Mouse (Mus musculus) hindbrain, embryonic 12.5 days (tissue): ENCODE measurements around the gene Adam21. TPM values are rescaled to one million over a fixed set of nuclear protein-coding genes. Genes with fewer than 3 reads are reported as not detected.

ENCODE experiments used
- ATAC-seq: fragments of 200-750 bp; cut with Nextera tagmentation; 2 replicates; pipeline ENCODE4 v1.8.0; 2017; ENCODE audit warnings: moderate TSS enrichment; ENCODE audit not compliant: low FRiP score
- H3K27ac ChIP-seq: fragments of 300-500 bp; sonication (generic); 2 replicates; pipeline ENCODE4 v1.5.1; 2016; ENCODE audit warnings: mild to moderate bottlenecking
- H3K27me3 ChIP-seq: fragments of 300-500 bp; sonication (generic); 2 replicates; pipeline ENCODE4 v1.6.1; 2016; ENCODE audit warnings: mild to moderate bottlenecking
- H3K36me3 ChIP-seq: fragments of 300-500 bp; sonication (generic); 2 replicates; pipeline ENCODE4 v1.6.1; 2016; ENCODE audit warnings: mild to moderate bottlenecking
- H3K4me1 ChIP-seq: fragments of 300-500 bp; sonication (generic); 2 replicates; pipeline ENCODE4 v1.6.1; 2016
- H3K4me2 ChIP-seq: fragments of 300-500 bp; sonication (generic); replicated peaks from 2 replicates; pipeline ENCODE4 v1.6.1; 2016; ENCODE audit warnings: mild to moderate bottlenecking
- H3K4me3 ChIP-seq: fragments of 300-500 bp; sonication (generic); 2 replicates; pipeline ENCODE4 v1.5.1; 2016; ENCODE audit warnings: mild to moderate bottlenecking
- H3K9ac ChIP-seq: fragments of 300-500 bp; sonication (generic); 2 replicates; pipeline ENCODE4 v1.6.1; 2016; ENCODE audit warnings: mild to moderate bottlenecking, moderate library complexity
- H3K9me3 ChIP-seq: fragments of 300-500 bp; sonication (generic); replicated peaks from 2 replicates; pipeline ENCODE4 v1.6.1; 2016; ENCODE audit warnings: mild to moderate bottlenecking
- WGBS: fragments of 180-500 bp; shearing (Covaris S2); methylation state at CpG from one replicate; pipeline ENCODE4 v1.1.7; 2016; 5-methylcytosine and 5-hydroxymethylcytosine counted together
- polyA plus RNA-seq: library from polyadenylated mRNA; unstranded; fragments of >200 nt; fragmentation: Nextera tagmentation; extraction: Ambion mirVana; gene quantifications from 2 replicates; pipeline ENCODE4 v1.2.1, GENCODE M21; 2016

The Adam21 gene
- 0.67 and 0.70 TPM in 2 replicates for polyA plus RNA-seq

DNA sequence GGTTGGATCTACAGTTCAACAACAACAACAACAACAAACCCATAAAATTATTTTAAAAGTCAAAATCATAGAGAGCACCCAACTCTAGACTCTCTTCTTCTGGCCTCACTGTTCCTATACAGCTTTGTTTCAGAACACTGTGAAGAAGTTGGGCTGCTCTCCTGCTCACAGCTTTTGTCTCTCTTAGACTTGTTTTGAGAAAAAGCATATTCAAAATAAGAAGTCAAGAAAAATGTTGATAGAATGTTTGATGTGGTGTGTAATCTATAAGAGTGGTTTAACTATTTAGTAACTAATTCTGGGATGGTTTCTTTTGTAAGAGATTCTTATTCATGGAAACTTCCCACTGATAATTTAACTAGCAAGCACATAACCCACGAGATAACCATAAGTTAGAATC, at the start of gene Adam21:
TSS of gene Adam21 (minus strand) at position 101 of the 400 bp plus-strand sequence.
- WGBS: 89% methylated on average over 1 of the region's 1 CpGs
- H3K4me3 ChIP-seq: no peak within 1 kb of the TSS
- no peaks in the 10 kb centered on the region for H3K4me1 ChIP-seq
- H3K9me3 ChIP-seq: no peaks in the 10 kb centered on the region
- H3K27ac ChIP-seq: no peak within 1 kb of the TSS
- no peak within 1 kb of the TSS for H3K4me2 ChIP-seq
- H3K27me3 ChIP-seq: no peaks in the 10 kb centered on the region
- peaks cover 19% of the 10 kb centered on the region; the same call in 1 of the 2 replicates for H3K36me3 ChIP-seq
- no peak for ATAC-seq
- no peak within 1 kb of the TSS for H3K9ac ChIP-seq

DNA sequence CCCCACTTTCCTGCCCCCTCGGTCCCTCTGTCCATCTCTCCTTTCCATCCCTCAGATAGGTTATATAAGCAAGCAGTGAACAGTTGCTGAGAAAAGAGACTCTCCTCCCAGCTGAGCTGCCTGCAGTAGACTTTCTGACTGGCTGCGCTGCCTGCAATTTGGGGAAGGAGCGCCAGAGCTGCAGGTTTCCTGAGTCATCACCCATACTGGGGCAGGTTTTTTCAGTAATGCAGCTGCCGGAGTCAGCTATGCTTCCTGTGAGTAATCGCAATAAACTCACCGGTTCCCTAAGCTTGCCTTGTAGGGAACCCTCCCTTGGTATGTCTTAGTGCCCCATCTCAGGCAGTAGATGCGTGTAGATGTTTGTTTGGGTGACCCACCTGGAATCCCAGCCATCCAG, 48.7 kb upstream of the Adam21 start:
- H3K9ac ChIP-seq: no peak overlapping the region
- ATAC-seq: no peak
- WGBS: 59% methylated on average over 7 of the region's 7 CpGs
- 0 out of 2 replicates have a peak, but pooled peaks cover 4% of the 10 kb centered on the region for H3K27me3 ChIP-seq
- no peak overlapping the region for H3K4me3 ChIP-seq
- no peak overlapping the region for H3K4me2 ChIP-seq
- no peaks in the 10 kb centered on the region for H3K36me3 ChIP-seq
- no peaks in the 10 kb centered on the region for H3K4me1 ChIP-seq
- no peak overlapping the region for H3K27ac ChIP-seq
- no peaks in the 10 kb centered on the region for H3K9me3 ChIP-seq

DNA sequence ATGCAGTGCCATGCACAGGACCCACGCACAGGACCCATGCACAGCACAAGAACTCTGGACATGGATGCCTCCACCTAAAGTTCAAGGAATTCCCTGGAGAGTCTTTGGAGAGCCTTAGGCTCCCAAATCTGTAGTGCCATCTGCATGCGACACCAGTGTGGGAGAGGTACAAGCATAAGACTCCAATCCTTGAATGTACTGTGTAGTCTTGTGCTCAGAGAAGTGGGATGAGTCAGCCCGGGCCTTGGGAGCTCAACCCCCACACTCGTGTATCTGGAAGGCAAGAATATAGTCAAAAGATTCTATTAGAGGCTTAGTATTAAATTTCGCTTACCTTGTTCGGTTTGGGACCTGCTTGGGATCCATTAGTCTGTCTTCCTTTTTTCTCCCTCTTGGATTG, 47.5 kb upstream of the Adam21 start:
- Histone ChIP-seq H3K27me3 (0 out of 2 replicates have a peak, but pooled peaks cover 4% of the 10 kb centered on the region), H3K4me1 (no peaks in the 10 kb centered on the region), H3K4me2 (no peak overlapping the region), H3K4me3 (no peak overlapping the region), H3K9ac (no peak overlapping the region), H3K9me3 (no peaks in the 10 kb centered on the region), H3K36me3 (no peaks in the 10 kb centered on the region), H3K27ac (no peak overlapping the region)
- ATAC-seq: no peak
- 86% methylated on average over 6 of the region's 6 CpGs for WGBS

DNA sequence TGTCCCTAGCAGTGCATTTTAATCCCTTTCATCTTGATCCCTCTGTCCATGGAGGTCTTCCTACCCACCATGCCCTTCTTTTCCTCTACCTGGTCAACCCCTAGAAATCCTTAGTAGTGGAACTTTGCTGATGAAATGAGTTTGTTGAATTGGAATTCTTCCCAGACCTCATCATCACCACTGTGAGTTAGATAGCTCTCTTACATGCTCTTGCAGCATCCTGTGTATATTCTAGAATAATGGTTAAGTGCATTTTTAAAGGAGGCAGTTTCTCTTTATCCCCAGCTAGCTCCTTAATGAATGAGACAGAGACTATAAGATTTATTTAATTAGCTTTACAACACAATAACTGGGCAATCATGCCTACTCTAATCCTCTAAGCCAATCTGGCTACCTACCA, 41.2 kb upstream of the Adam21 start:
- H3K27me3 ChIP-seq: 0 out of 2 replicates have a peak, but pooled peaks cover 2% of the 10 kb centered on the region
- H3K4me3 ChIP-seq: no peak overlapping the region
- no peak overlapping the region for H3K9ac ChIP-seq
- H3K36me3 ChIP-seq: no peaks in the 10 kb centered on the region
- H3K9me3 ChIP-seq: no peaks in the 10 kb centered on the region
- H3K4me1 ChIP-seq: no peaks in the 10 kb centered on the region
- no peak overlapping the region for H3K4me2 ChIP-seq
- no peak overlapping the region for H3K27ac ChIP-seq
- no peak for ATAC-seq

DNA sequence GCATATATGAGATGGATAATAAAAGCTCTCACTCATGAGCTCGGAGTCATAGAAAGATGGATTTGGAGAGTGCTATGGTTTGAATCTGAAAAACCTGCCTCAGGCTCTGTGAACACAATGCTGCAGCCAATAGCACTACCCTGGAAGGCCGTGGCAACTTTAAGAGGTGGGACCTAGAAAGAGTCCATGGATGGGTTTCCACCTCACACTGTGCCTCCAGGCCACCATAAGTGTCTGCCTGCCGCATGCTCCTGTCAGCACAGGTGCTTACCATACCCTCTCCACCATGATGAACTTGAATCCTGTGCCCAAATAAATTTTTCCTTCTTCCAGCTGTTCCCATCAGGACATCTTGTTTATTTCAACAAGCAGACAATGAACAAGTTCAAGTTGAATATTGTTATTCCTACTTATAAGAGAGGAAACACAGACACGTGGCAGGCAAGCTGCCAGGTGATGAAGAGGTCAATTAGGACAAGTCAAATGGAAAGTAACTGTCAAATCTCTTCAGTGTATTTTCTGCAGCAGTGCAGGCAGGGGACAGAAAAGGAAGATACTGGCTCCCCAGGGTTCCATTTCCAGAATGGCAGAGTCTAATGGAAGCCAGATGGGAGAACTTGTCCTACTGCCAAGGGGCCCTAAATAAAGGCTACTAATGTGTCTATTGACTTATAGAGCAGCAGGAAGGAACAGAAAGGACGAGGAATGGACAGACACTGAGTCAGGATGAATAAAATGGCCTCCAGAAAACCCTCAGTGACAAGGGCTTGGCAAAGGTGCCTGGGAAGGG, 36.9 kb upstream of the Adam21 start:
- no peak overlapping the region for H3K9ac ChIP-seq
- no peaks in the 10 kb centered on the region for H3K36me3 ChIP-seq
- H3K4me1 ChIP-seq: no peaks in the 10 kb centered on the region
- 66% methylated on average over 5 of the region's 5 CpGs for WGBS
- no peak overlapping the region for H3K4me2 ChIP-seq
- no peaks in the 10 kb centered on the region for H3K9me3 ChIP-seq
- H3K27me3 ChIP-seq: 0 out of 2 replicates have a peak, but pooled peaks cover 5% of the 10 kb centered on the region
- no peak overlapping the region for H3K27ac ChIP-seq
- no peak overlapping the region for H3K4me3 ChIP-seq
- ATAC-seq: no peak

DNA sequence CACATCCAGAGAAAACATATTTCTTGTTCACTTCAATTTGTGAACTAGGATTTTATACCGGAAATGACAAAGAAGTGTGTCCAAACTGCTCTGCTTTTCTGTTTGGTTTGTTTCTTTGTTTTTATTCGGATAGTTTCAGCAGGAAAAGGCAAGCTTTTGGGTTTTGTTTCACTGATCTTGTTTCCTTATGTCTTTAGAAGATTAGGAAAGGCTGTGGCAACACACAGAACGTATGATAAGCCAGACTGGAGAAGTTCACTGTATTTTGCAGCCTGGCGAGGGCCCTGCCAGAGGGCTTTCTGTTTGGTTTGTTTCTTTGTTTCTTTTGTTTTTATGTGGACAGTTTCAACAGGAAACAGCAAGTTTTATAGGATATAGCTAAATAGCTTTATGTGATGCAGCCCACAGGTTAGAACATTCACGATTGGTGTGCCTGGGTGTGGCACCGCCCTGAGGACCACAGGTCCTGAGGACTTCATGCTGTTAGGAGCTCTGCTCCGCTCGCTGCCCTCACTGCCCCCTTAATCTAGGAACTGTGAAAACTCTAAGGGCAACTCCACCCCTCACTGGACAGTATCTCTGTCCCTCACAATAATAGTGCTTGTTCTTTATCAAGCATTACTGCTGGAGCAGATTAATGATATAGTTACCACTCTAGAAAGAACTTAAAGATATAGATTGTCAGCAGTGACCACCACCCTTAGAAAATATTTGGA, 28.4 kb upstream of the Adam21 start:
- H3K4me2 ChIP-seq: no peak overlapping the region
- no peak overlapping the region for H3K27ac ChIP-seq
- H3K9me3 ChIP-seq: no peaks in the 10 kb centered on the region
- H3K9ac ChIP-seq: no peak overlapping the region
- no peak overlapping the region for H3K4me3 ChIP-seq
- H3K4me1 ChIP-seq: peaks cover 8% of the 10 kb centered on the region
- 0 out of 2 replicates have a peak, but pooled peaks cover 5% of the 10 kb centered on the region for H3K27me3 ChIP-seq
- ATAC-seq: no peak
- 81% methylated on average over 8 of the region's 8 CpGs for WGBS
- no peaks in the 10 kb centered on the region for H3K36me3 ChIP-seq

DNA sequence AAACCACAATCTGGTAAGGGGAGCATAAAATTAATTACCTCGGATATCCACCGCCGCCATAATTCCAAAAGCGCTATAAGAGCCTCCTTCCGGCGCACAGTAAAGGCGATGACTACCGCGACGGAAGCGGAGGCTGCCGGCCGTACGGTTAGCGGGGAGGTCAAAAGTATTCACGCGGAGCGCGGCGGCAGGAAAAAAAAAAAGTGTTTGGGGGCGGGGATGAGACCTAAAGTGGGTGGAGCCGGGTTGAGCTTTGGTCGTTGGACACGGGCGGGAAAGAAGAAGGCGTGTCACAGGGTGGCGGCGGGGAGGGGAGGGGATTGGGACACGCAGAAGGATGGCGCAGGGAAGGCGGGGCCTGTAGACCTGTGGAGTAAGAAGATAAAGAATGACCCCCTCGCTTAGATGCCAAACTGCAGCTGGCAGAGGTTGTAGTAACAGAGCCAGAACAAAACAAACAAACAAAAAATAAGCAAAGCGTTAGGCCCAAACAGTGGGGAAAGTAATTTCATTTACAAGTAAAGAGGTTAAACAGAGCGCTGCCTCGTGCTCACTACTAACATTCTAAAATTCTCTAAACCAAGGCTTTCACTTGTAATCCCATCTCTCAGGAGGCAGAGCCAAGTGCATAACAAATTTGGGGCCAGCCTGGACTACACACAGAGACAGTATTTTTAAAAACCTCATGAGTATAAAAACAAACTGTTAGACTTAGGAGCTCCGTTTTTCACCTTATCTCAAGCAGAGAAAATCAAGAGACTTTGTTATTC, 26.8 kb upstream of the Adam21 start, which contains the start of gene Med6:
TSS of gene Med6 (minus strand) at position 107 of the 770 bp plus-strand sequence.
- ATAC-seq: peak; percentile 98
- Histone ChIP-seq H3K4me1 (peaks cover 8% of the 10 kb centered on the region), H3K9me3 (no peaks in the 10 kb centered on the region), H3K27me3 (0 out of 2 replicates have a peak, but pooled peaks cover 1% of the 10 kb centered on the region), H3K27ac (peak within 1 kb of the TSS; percentile 36; the same call in 1 of the 2 replicates), H3K4me3 (peak within 1 kb of the TSS; percentile 70), H3K9ac (peak within 1 kb of the TSS; percentile 67), H3K4me2 (peak within 1 kb of the TSS; percentile 82), H3K36me3 (peaks cover 10% of the 10 kb centered on the region)
- WGBS: 3% methylated on average over 36 of the region's 36 CpGs

DNA sequence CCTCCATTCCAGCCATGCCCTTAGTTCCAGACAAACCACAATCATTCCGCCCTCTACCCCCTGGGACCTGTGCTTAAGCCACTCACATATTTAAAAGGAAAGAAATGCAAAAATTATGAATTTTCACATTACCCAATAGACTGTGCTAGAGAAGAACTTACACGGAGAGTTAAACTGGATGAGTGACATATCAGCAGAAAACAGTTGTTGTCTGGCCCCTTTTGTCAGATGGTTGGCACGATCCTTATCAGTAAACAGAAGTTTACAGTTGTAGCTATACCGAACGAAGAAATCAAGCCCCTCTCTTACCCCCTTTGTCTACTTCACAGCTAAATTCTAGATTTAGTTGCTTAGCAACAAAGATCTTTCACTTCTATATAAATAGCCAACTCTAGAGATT, 343 bp downstream of the Adam21 start:
- ATAC-seq: no peak
- H3K27me3 ChIP-seq: no peaks in the 10 kb centered on the region
- H3K4me1 ChIP-seq: no peaks in the 10 kb centered on the region
- H3K27ac ChIP-seq: no peak overlapping the region
- WGBS: 86% methylated on average over 5 of the region's 5 CpGs
- H3K9ac ChIP-seq: no peak overlapping the region
- peaks cover 16% of the 10 kb centered on the region; the same call in 1 of the 2 replicates for H3K36me3 ChIP-seq
- no peak overlapping the region for H3K4me3 ChIP-seq
- no peaks in the 10 kb centered on the region for H3K9me3 ChIP-seq
- H3K4me2 ChIP-seq: no peak overlapping the region

DNA sequence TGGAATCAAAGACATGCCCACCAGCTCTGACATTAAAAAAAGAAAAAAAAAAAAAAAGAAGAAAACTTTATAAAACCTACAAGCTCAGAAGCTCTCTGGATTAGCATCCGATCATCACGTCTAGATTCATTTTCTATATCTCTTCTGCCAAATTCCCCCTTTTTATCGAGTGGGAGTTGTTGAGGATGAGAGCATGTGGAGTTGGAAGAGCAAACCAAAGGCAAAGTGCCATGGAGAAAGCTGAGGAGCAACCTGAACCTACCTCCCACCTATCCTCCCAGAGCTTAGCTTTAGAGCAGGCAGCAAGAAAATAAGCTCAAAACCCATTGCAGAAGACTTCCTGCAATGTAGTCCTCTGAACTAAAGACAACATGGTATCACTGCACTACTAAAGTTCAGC, 4.1 kb downstream of the Adam21 start:
- H3K9ac ChIP-seq: no peak overlapping the region
- no peak overlapping the region for H3K27ac ChIP-seq
- WGBS: 96% methylated on average over 3 of the region's 3 CpGs
- no peak overlapping the region for H3K4me3 ChIP-seq
- H3K36me3 ChIP-seq: no peaks in the 10 kb centered on the region
- H3K9me3 ChIP-seq: no peaks in the 10 kb centered on the region
- no peaks in the 10 kb centered on the region for H3K4me1 ChIP-seq
- H3K27me3 ChIP-seq: no peaks in the 10 kb centered on the region
- no peak for ATAC-seq
- no peak overlapping the region for H3K4me2 ChIP-seq

DNA sequence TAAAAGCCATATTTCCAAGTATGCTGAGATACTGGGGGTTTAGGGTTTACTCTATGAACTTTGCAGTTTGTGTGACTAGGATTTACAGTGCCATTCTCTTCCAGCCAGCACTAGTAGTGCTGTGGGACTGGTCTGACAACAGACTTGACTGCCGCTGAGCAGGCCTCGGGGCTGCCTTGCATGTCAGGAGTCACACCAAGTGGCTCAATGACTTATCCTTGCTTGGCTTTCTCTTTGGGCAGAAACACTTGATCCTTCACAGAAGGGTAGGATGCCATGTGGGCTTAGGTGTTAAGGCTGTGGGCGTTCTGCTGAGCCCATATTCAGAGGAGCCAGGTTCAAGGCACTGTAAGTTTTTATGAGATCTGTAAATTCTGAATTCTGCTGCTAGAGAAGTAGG, 19.0 kb downstream of the Adam21 start:
- H3K9me3 ChIP-seq: no peaks in the 10 kb centered on the region
- no peak overlapping the region for H3K27ac ChIP-seq
- no peaks in the 10 kb centered on the region for H3K4me1 ChIP-seq
- H3K4me2 ChIP-seq: no peak overlapping the region
- H3K27me3 ChIP-seq: no peaks in the 10 kb centered on the region
- WGBS: 88% methylated on average over 3 of the region's 3 CpGs
- no peak overlapping the region for H3K4me3 ChIP-seq
- ATAC-seq: no peak
- H3K9ac ChIP-seq: no peak overlapping the region
- no peaks in the 10 kb centered on the region for H3K36me3 ChIP-seq

DNA sequence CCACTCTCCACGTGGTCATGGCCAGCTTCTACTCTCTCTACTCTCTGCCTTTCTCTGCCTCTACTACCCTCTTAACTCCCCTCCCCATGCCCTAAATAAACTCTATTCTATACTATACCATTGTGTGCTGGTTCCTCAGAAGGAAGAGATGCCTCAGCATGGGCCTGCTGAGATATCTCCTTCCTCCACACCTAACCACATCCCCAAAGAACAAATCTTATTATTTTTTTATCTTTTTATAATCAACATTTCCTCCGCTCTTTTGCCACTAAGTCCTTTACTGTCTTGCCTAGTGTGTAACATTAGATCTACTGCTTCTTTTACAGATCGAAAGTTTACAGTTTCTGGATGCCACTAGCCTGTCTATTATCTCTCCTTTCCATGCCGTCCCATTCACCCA, 21.1 kb downstream of the Adam21 start:
- ATAC-seq: no peak
- 78% methylated on average over 4 of the region's 4 CpGs for WGBS
- no peaks in the 10 kb centered on the region for H3K4me1 ChIP-seq

DNA sequence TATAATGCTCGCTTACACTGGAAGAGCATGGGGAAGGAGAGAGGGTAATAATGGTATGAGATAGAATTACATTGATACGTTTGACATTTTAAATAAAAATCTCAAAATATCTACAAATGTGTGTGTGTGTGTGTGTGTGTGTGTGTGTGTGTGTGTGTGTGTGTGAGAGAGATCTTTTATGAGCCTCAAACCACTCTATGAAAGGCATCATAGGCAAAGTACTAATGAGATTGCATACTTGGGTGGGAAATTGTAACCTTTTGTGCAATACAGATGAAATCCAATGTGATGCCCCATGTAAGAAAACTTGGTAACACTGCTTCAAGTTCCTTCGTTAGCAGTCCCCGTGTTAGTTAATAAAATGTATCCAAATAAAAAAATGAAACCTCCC, 35.2 kb downstream of the Adam21 start:
- Histone ChIP-seq H3K36me3 (no peaks in the 10 kb centered on the region), H3K9me3 (no peaks in the 10 kb centered on the region), H3K4me3 (peak overlapping the region; percentile 83), H3K4me1 (peaks cover 16% of the 10 kb centered on the region), H3K9ac (peak overlapping the region; percentile 82), H3K4me2 (peak overlapping the region; percentile 81), H3K27me3 (no peaks in the 10 kb centered on the region), H3K27ac (peak overlapping the region; percentile 68)
- 0 out of 2 replicates have a peak, but pooled peaks have one; percentile 46 for ATAC-seq
- WGBS: 33% methylated on average over 4 of the region's 4 CpGs

More for the DNA sequence above, 21.1 kb downstream of the Adam21 start:
- Histone ChIP-seq H3K27me3 (no peaks in the 10 kb centered on the region), H3K9ac (no peak overlapping the region), H3K27ac (no peak overlapping the region), H3K36me3 (no peaks in the 10 kb centered on the region), H3K4me3 (no peak overlapping the region), H3K9me3 (no peaks in the 10 kb centered on the region), H3K4me2 (no peak overlapping the region)
